Mouse (Mus musculus) brain, embryonic 14.5 days (tissue): Measurements from ENCODE around the gene Cd300e.

Experiments
- CTCF ChIP-seq: fragments of 200-500 bp; IDR thresholded peaks from 2 replicates; pipeline ENCODE4 v1.5.1; 2012; ENCODE audit warnings: inconsistent platforms, mild to moderate bottlenecking, moderate library complexity, borderline replicate concordance; ENCODE audit not compliant: insufficient read depth, insufficient read length; ENCODE audit errors: extremely low read depth
- POLR2A ChIP-seq: fragments of 200-500 bp; IDR thresholded peaks from 2 replicates; pipeline ENCODE4 v1.6.1; 2012; ENCODE audit warnings: mild to moderate bottlenecking, inconsistent platforms, borderline replicate concordance; ENCODE audit not compliant: poor library complexity, insufficient read depth, insufficient read length, severe bottlenecking; ENCODE audit errors: extremely low read depth

DNA sequence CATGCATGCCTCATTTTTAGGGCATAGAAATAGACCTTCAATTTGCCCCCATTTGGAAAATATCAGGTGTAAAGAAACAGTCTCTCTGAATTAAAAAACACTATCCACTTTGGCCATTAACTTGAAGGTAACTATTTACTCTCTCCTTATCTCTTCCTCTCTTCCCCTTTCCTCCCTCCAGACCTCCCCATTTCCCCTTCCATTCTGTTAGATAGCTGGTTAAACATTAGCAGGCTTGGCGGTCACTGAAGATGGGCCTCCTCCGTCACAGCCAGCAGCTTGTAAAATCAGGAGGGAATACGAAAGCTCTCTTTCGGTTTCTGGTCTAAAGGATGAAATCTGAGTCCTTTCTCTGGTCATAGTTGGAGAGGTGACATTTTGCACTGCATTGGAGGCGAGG is 13.9 kb upstream of the Cd300e start:
- TF ChIP-seq CTCF (no peak), POLR2A (no peak)
